Mouse (Mus musculus) bone marrow, adult 2 months (tissue): ENCODE results near the gene Epn2.

Experiments
- CTCF ChIP-seq: fragments of 200-500 bp; IDR thresholded peaks from 2 replicates; pipeline ENCODE4 v1.5.1; 2011; ENCODE audit warnings: low read length, control low read depth; ENCODE audit not compliant: control insufficient read depth, insufficient read depth
- POLR2A ChIP-seq: fragments of 200-500 bp; IDR thresholded peaks from 2 replicates; pipeline ENCODE4 v1.6.1; 2011; ENCODE audit warnings: low read depth, mild to moderate bottlenecking, control low read depth, low read length, borderline replicate concordance; ENCODE audit not compliant: control insufficient read depth

DNA sequence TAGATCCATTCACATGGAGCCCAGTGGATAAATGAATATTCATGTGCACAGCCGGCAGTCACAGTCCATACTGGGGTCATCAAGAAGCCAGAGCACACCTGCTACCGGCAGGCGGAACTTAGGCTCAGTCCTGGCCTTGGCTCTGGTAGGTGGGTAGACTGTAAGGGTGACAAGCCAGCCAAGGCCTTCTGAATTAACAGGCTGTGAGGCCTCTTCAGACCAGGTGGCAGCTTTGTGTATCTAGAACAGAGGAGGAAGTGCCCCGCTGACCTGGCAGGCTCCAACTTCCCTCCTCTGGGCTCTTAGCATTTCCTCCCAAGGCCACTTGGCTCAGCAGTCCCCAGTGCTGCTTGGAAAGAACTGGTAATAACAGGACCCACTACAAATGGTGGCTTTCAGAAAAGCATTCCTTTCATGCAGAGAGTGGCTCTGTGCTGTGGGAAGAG is 50.2 kb downstream of the Epn2 start:
- no peak for TF ChIP-seq POLR2A
- TF ChIP-seq CTCF, result no peak
